Mouse (Mus musculus): ENCODE data around the gene Ammecr1.

DNA sequence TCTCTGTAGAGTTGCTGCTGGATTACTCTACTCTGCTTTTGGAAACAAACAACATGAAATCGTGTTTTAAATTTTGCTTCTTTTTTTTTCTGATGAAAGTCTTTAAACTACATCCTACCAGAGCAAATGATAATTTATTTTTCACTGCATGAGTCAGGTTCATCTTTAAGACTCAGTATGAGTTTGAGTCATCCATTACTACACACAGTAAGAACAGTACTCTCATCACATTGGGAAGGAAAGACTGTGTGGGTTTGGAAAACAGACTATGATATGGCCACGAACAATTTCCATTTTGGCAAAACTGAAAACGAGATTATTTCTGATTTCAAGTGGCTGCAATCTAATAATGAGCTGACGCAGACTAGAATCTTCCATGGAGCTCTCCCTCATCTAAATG is 82.9 kb downstream of the Ammecr1 start:
- TF ChIP-seq POLR2AphosphoS5 (IDR thresholded peaks at IDR 0.05; ENCODE audit: insufficient replicate concordance, low read depth, low read length), result no peak
- no peak for TF ChIP-seq CTCF (IDR thresholded peaks at IDR 0.05; ENCODE audit: low read depth, low read length)
- no peak for TF ChIP-seq GATA2 (IDR thresholded peaks at IDR 0.05; ENCODE audit: borderline replicate concordance, low read depth, low read length)
